Mouse (Mus musculus) testis, adult 2 months (tissue): ENCODE results near the gene Tprn.

Source experiments
- CTCF ChIP-seq: fragments of 200-500 bp; IDR thresholded peaks from 2 replicates; pipeline ENCODE4 v1.5.1; 2012; ENCODE audit warnings: low read depth, mild to moderate bottlenecking, inconsistent platforms, low read length, moderate library complexity; ENCODE audit not compliant: control insufficient read depth, insufficient read depth, insufficient replicate concordance
- POLR2A ChIP-seq: fragments of 200-500 bp; IDR thresholded peaks from 2 replicates; pipeline ENCODE4 v1.6.1; 2012; ENCODE audit warnings: low read depth, mild to moderate bottlenecking, inconsistent platforms, low read length, moderate library complexity; ENCODE audit not compliant: control insufficient read depth

DNA sequence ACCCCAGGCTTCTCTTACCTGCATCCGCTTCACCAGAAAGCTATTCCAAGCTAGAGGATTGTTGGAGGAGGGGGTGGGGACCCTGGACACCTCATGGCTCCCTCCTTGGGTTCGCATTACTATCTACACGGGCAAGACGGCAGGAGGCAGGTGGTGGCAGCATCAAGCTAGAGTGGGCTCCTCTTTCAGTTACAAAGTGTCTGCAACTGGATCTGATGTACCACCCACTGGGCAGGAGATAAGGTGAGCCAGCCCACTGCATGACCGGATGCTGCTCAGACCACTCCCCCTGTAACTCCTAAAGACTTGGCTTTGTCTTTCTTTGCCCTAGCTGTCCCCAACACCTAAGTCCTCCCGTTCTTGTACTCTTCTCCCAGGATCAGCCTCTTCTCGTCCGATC is 25.8 kb upstream of the Tprn start, which contains the start of gene Rnf224:
- no peak for TF ChIP-seq CTCF
- TF ChIP-seq POLR2A, result no peak
